Comparison of ENCODE assay signal across 9 mouse cellular contexts in the genomic region with DNA sequence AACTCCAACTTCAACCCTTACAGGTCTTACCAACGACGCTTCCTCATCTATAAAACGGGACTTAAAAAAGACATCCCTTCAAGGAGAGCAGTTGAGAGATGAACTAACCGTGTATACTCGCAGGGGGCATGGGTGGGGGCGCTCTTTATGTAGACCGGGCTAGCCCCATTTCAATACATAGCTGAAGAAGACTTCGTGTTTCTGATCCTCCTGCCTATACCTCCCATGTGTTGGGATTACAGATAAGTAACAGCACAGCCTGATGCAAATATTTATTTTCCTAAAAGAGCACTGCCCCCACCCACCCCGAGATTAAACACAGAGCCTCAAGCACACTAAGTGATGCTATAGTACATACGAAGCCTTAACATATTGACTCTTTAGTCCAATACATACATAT. TPM values are rescaled to one million over a fixed set of nuclear protein-coding genes. Genes with fewer than 3 reads are reported as not detected.
DNase-seq lines count a peak whose midpoint lies in the region; ATAC-seq and TF ChIP-seq lines count a peak whose summit lies in the region.
"Had no signal": no experiment of that assay in that cellular context is flagged by ENCODE, and none has a peak within 500 bp of the region (broad histone marks: within the 10 kb centered on the region; RNA-seq: fewer than 3 reads in every experiment).

No protein-coding gene starts in this region.

- no peak for TF ChIP-seq EP300 in heart, postnatal 0 days (IDR thresholded peaks at IDR 0.05; ENCODE audit: low read depth)

- no peak overlapping the region for H3K4me3 ChIP-seq in heart, postnatal 0 days (ENCODE audit: low read depth, low read length)
- H3K4me3 ChIP-seq in E14TG2a.4 (replicated peaks; ENCODE audit: low read length), result peak overlapping the region; percentile 94
- H3K4me3 ChIP-seq in embryonic facial prominence, embryonic 14.5 days (ENCODE audit: low read depth, low read length), result peak overlapping the region; percentile 70
- no peak overlapping the region for H3K4me3 ChIP-seq in midbrain, embryonic 11.5 days (ENCODE audit: low read depth, low read length)

- no peaks in the 10 kb centered on the region for H3K9me3 ChIP-seq in heart, postnatal 0 days (replicated peaks; ENCODE audit: control insufficient read depth, low read length)
- no peaks in the 10 kb centered on the region for H3K9me3 ChIP-seq in E14TG2a.4 (ENCODE audit: low read length)
- H3K9me3 ChIP-seq in embryonic facial prominence, embryonic 14.5 days (ENCODE audit: control insufficient read depth, low read length), result no peaks in the 10 kb centered on the region
- H3K9me3 ChIP-seq in midbrain, embryonic 11.5 days (ENCODE audit: control insufficient read depth, low read length), result no peaks in the 10 kb centered on the region

- H3K4me1 ChIP-seq in heart, postnatal 0 days (ENCODE audit: control insufficient read depth, insufficient read depth), result no peaks in the 10 kb centered on the region; the same call in 1 of the 2 replicates
- H3K4me1 ChIP-seq in E14TG2a.4 (replicated peaks; ENCODE audit: low read depth, low read length), result peaks cover 58% of the 10 kb centered on the region
- H3K4me1 ChIP-seq in embryonic facial prominence, embryonic 14.5 days (ENCODE audit: control insufficient read depth, insufficient read depth, low read length), result peaks cover 10% of the 10 kb centered on the region
- H3K4me1 ChIP-seq in midbrain, embryonic 11.5 days (ENCODE audit: control insufficient read depth, insufficient read depth, low read length), result peaks cover 11% of the 10 kb centered on the region

- no peak for TF ChIP-seq CTCF in heart, postnatal 0 days (IDR thresholded peaks at IDR 0.05; ENCODE audit: low read depth)
- no peak for TF ChIP-seq CTCF in E14TG2a.4 (conservative IDR thresholded peaks at IDR 0.05; ENCODE audit: low read length)

- intact Hi-C loops in heart, postnatal 14 days (cut with DNase I), result loop anchor here (1.0 to 10.0 kb wide), 3 partner anchors 42 to 430 kb away; no protein-coding TSS in a partner anchor
- intact Hi-C loops in left cerebral cortex, postnatal 10 days (cut with DNase I), result loop anchor here (5.0 kb wide), 1 partner anchor 178 kb away; no protein-coding TSS in a partner anchor
- intact Hi-C loops in gastrocnemius, postnatal 36 days (cut with DNase I), result loop anchor here (2.0 kb wide), 1 partner anchor 48 kb away; no protein-coding TSS in a partner anchor

- no peak overlapping the region for H3K27ac ChIP-seq in heart, postnatal 0 days (ENCODE audit: low read depth)
- no peak overlapping the region for H3K27ac ChIP-seq in embryonic facial prominence, embryonic 14.5 days (replicated peaks; ENCODE audit: low read depth, low read length)
- H3K27ac ChIP-seq in midbrain, embryonic 11.5 days (ENCODE audit: low read depth, low read length), result no peak overlapping the region

- peak overlapping the region; percentile 99; the same call in 1 of the 2 replicates for H3K4me2 ChIP-seq in heart, postnatal 0 days (ENCODE audit: low read depth, low read length)
- H3K4me2 ChIP-seq in embryonic facial prominence, embryonic 14.5 days (ENCODE audit: low read depth, low read length), result peak overlapping the region; percentile 96
- peak overlapping the region; percentile 97; the same call in 1 of the 2 replicates for H3K4me2 ChIP-seq in midbrain, embryonic 11.5 days

- no peak overlapping the region for H3K9ac ChIP-seq in heart, postnatal 0 days (replicated peaks; ENCODE audit: low read depth, low read length)
- no peak overlapping the region for H3K9ac ChIP-seq in embryonic facial prominence, embryonic 14.5 days (ENCODE audit: low read depth, low read length)
- H3K9ac ChIP-seq in midbrain, embryonic 11.5 days (ENCODE audit: low read length), result no peak overlapping the region

- no peaks in the 10 kb centered on the region for H3K36me3 ChIP-seq in heart, postnatal 0 days (replicated peaks; ENCODE audit: control insufficient read depth, insufficient read depth, low read length)
- H3K36me3 ChIP-seq in E14TG2a.4 (ENCODE audit: insufficient read depth, low read length), result peaks cover 7% of the 10 kb centered on the region
- no peaks in the 10 kb centered on the region for H3K36me3 ChIP-seq in embryonic facial prominence, embryonic 14.5 days (ENCODE audit: control insufficient read depth, insufficient read depth, low read length)
- H3K36me3 ChIP-seq in midbrain, embryonic 11.5 days (ENCODE audit: control insufficient read depth, insufficient read depth, low read length), result no peaks in the 10 kb centered on the region

- no peaks in the 10 kb centered on the region for H3K27me3 ChIP-seq in heart, postnatal 0 days (ENCODE audit: control insufficient read depth, insufficient read depth, low read length)
- no peaks in the 10 kb centered on the region for H3K27me3 ChIP-seq in E14TG2a.4 (ENCODE audit: insufficient read depth, low read length)
- no peaks in the 10 kb centered on the region for H3K27me3 ChIP-seq in embryonic facial prominence, embryonic 14.5 days (replicated peaks; ENCODE audit: control insufficient read depth, insufficient read depth, low read length)
- H3K27me3 ChIP-seq in midbrain, embryonic 11.5 days (ENCODE audit: control insufficient read depth, insufficient read depth, low read length), result no peaks in the 10 kb centered on the region
- H3K27me3 ChIP-seq: Patski had no signal

- WGBS in heart, postnatal 0 days, result 40% methylated on average over 10 of the region's 10 CpGs
- WGBS in embryonic facial prominence, embryonic 14.5 days, result 57% methylated on average over 10 of the region's 10 CpGs
- WGBS in midbrain, embryonic 11.5 days, result 64% methylated on average over 10 of the region's 10 CpGs

- no peak for ATAC-seq in heart, postnatal 0 days (ENCODE audit: insufficient read depth, low read depth)
- ATAC-seq in embryonic facial prominence, embryonic 14.5 days (ENCODE audit: low read depth), result no peak
- no peak for ATAC-seq in midbrain, embryonic 11.5 days (ENCODE audit: low FRiP score)

- no peak for DNase-seq in heart, postnatal 0 days (ENCODE audit: low spot score)
- DNase-seq in heart, postnatal 14 days, result no peak
- DNase-seq in embryonic facial prominence, embryonic 14.5 days (ENCODE audit: low spot score), result no peak
- no peak for DNase-seq in midbrain, embryonic 11.5 days (ENCODE audit: low spot score, missing footprints)
- no peak for DNase-seq in left cerebral cortex, postnatal 10 days (ENCODE audit: extremely low spot score in 1 of 2, low spot score in 2 of 2)
- no peak for DNase-seq in embryo, embryonic 10.5 days (ENCODE audit: low spot score)
- no peak for DNase-seq in gastrocnemius, postnatal 36 days

RNA-seq across cellular contexts. Expression of a gene that starts 0.9 kb away (rescaled TPM):
- 7.3 and 14.8 TPM in 2 replicates for total RNA-seq in heart, postnatal 0 days (2014; rRNA removed; ENCODE audit: low replicate concordance)
- 4.0 and 4.5 TPM in 2 replicates for polyA plus RNA-seq in heart, postnatal 0 days (2015; fragmentation: Nextera tagmentation; extraction: Ambion mirVana)
- 1 to 10 TPM; 3.8 to 5.4 TPM for total RNA-seq in heart, postnatal 14 days (2021)
- polyA plus RNA-seq in embryonic facial prominence, embryonic 14.5 days (2014; fragmentation: Nextera tagmentation; extraction: Ambion mirVana), result 8.6 and 8.8 TPM in 2 replicates
- 5.8 TPM in 2 replicates for polyA plus RNA-seq in midbrain, embryonic 11.5 days (2014; fragmentation: Nextera tagmentation; extraction: Ambion mirVana)
- 10 to 100 TPM; 28.6 to 28.9 TPM for total RNA-seq in left cerebral cortex, postnatal 10 days (2021)
- 1 to 10 TPM; 2.4 to 2.5 TPM for total RNA-seq in gastrocnemius, postnatal 36 days (2021)

RNA-seq across cellular contexts. Expression of a gene that starts 15.6 kb away (rescaled TPM):
- total RNA-seq in heart, postnatal 0 days (2014; rRNA removed; ENCODE audit: low replicate concordance), result 99.2 and 113 TPM in 2 replicates
- polyA plus RNA-seq in heart, postnatal 0 days (2015; fragmentation: Nextera tagmentation; extraction: Ambion mirVana), result 20.4 and 23.1 TPM in 2 replicates
- 10 to 100 TPM; 77.5 to 83.7 TPM for total RNA-seq in heart, postnatal 14 days (2021)
- 57.7 and 68.1 TPM in 2 replicates for polyA plus RNA-seq in embryonic facial prominence, embryonic 14.5 days (2014; fragmentation: Nextera tagmentation; extraction: Ambion mirVana)
- polyA plus RNA-seq in midbrain, embryonic 11.5 days (2014; fragmentation: Nextera tagmentation; extraction: Ambion mirVana), result 19.0 and 20.8 TPM in 2 replicates
- total RNA-seq in left cerebral cortex, postnatal 10 days (2021), result 1 to 10 TPM; 5.4 to 7.5 TPM
- 10 to 100 TPM; 12.1 to 13.4 TPM for total RNA-seq in gastrocnemius, postnatal 36 days (2021)

RNA-seq across cellular contexts. Expression of a gene that starts 20.1 kb away (rescaled TPM):
- 44.8 and 46.8 TPM in 2 replicates for total RNA-seq in heart, postnatal 0 days (2014; rRNA removed; ENCODE audit: low replicate concordance)
- polyA plus RNA-seq in heart, postnatal 0 days (2015; fragmentation: Nextera tagmentation; extraction: Ambion mirVana), result 22.9 and 28.6 TPM in 2 replicates
- total RNA-seq in heart, postnatal 14 days (2021), result 10 to 100 TPM; 14.2 to 14.3 TPM
- 72.3 and 88.9 TPM in 2 replicates for polyA plus RNA-seq in embryonic facial prominence, embryonic 14.5 days (2014; fragmentation: Nextera tagmentation; extraction: Ambion mirVana)
- polyA plus RNA-seq in midbrain, embryonic 11.5 days (2014; fragmentation: Nextera tagmentation; extraction: Ambion mirVana), result 28.0 and 34.1 TPM in 2 replicates
- 1 to 10 TPM; 4.1 to 4.9 TPM for total RNA-seq in left cerebral cortex, postnatal 10 days (2021)
- 1 to 10 TPM; 3.7 to 4.1 TPM for total RNA-seq in gastrocnemius, postnatal 36 days (2021)

RNA-seq across cellular contexts. Expression of a gene that starts 26.8 kb away (rescaled TPM):
- 77.2 and 139 TPM in 2 replicates for total RNA-seq in heart, postnatal 0 days (2014; rRNA removed; ENCODE audit: low replicate concordance)
- polyA plus RNA-seq in heart, postnatal 0 days (2015; fragmentation: Nextera tagmentation; extraction: Ambion mirVana), result 34.9 and 38.0 TPM in 2 replicates
- total RNA-seq in heart, postnatal 14 days (2021), result 10 to 100 TPM; 84.2 to 84.8 TPM
- 101 and 105 TPM in 2 replicates for polyA plus RNA-seq in embryonic facial prominence, embryonic 14.5 days (2014; fragmentation: Nextera tagmentation; extraction: Ambion mirVana)
- 151 and 154 TPM in 2 replicates for polyA plus RNA-seq in midbrain, embryonic 11.5 days (2014; fragmentation: Nextera tagmentation; extraction: Ambion mirVana)
- 100 to 1,000 TPM; 164 to 170 TPM for total RNA-seq in left cerebral cortex, postnatal 10 days (2021)
- 10 to 100 TPM; 27.7 to 39.8 TPM for total RNA-seq in gastrocnemius, postnatal 36 days (2021)

RNA-seq across cellular contexts. Expression of a gene that starts 39.9 kb away (rescaled TPM):
- 4.1 and 5.6 TPM in 2 replicates for total RNA-seq in heart, postnatal 0 days (2014; rRNA removed; ENCODE audit: low replicate concordance)
- polyA plus RNA-seq in heart, postnatal 0 days (2015; fragmentation: Nextera tagmentation; extraction: Ambion mirVana), result 11.5 and 11.9 TPM in 2 replicates
- total RNA-seq in heart, postnatal 14 days (2021), result 1 to 10 TPM; 6.7 to 8.5 TPM
- polyA plus RNA-seq in embryonic facial prominence, embryonic 14.5 days (2014; fragmentation: Nextera tagmentation; extraction: Ambion mirVana), result 11.1 and 12.3 TPM in 2 replicates
- 7.5 and 7.9 TPM in 2 replicates for polyA plus RNA-seq in midbrain, embryonic 11.5 days (2014; fragmentation: Nextera tagmentation; extraction: Ambion mirVana)
- 10 to 100 TPM; 20.4 to 20.8 TPM for total RNA-seq in left cerebral cortex, postnatal 10 days (2021)
- total RNA-seq in gastrocnemius, postnatal 36 days (2021), result 10 to 100 TPM; 17.6 to 25.1 TPM

Comparison
In these comparisons a context has a peak if more than half of its experiments do, and no peak if none do; other contexts are left out.
1. H3K4me3 ChIP-seq: peak in E14TG2a.4 (single experiment) and embryonic facial prominence, embryonic 14.5 days (single experiment); none in heart, postnatal 0 days (single experiment) and midbrain, embryonic 11.5 days (single experiment).
2. Peak in every context shown above with its lines, with median percentiles within 50 percentile points of each other: H3K4me2 ChIP-seq.